Mouse (Mus musculus): ENCODE data around the gene Xlr3b. TPM values are rescaled to one million over a fixed set of nuclear protein-coding genes. Genes with fewer than 3 reads are reported as not detected.

The Xlr3b gene
- 13.7 TPM for polyA plus RNA-seq (2017; shearing (Covaris generic))

DNA sequence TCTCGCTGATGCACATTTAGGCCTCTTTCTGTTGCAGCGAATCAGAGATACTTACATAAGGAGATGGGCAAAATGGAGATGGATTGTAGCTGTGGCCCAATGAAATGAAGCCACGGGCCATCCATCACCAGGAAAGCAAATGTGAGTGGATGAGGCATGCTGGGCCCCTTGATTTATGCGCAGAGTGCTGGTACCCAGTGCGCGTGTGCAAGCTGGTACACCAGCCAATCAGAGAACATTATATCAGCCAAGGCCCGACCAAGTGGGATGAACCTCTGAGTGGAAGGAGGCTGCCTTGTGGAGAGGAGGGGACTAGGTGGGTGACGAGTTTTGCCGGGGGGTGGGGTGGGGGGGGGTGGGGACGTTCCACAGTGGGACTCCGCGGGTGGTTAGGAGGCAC lies at the start of gene Xlr3b:
Xlr3b (plus strand) TSS at position 274 of the 400 bp plus-strand sequence.

GRCm38 (mm10) chrX:73148496-73148895 lies 43.5 kb upstream of the Xlr3b start, which contains the start of gene Xlr5b:
TSS of gene Xlr5b (plus strand) at chrX:73148796.

GRCm38 (mm10) chrX:73149350-73149749 lies 42.7 kb upstream of the Xlr3b start, which contains the start of gene DXBay18:
TSS of gene DXBay18 (minus strand) at chrX:73149450.

GRCm38 (mm10) chrX:73176889-73177288 lies 15.1 kb upstream of the Xlr3b start, which contains the start of gene Spin2d:
TSS of gene Spin2d (minus strand) at chrX:73176989.

GRCm38 (mm10) chrX:73213819-73214564 lies 22.0 kb downstream of the Xlr3b start, which contains the start of gene Xlr4b:
TSS of gene Xlr4b (plus strand) at chrX:73214333.

GRCm38 (mm10) chrX:73227914-73228605 lies 36.1 kb downstream of the Xlr3b start, which contains the start of gene F8a:
TSS of gene F8a (plus strand) at chrX:73228291.

GRCm38 (mm10) chrX:73242821-73243325 lies 50.9 kb downstream of the Xlr3b start, which contains the start of gene Xlr4c:
TSS of gene Xlr4c (minus strand) at chrX:73243130.

Other genes starting within 250 kb of the Xlr3b start
- gene Zfp185, start 204.9 kb upstream of the Xlr3b start, polyA plus RNA-seq (2017; shearing (Covaris generic)) = 0.07 TPM
- not detected for gene Pnma5, start 155.1 kb upstream of the Xlr3b start, polyA plus RNA-seq (2017; shearing (Covaris generic))
- gene Pnma3, start 127.4 kb upstream of the Xlr3b start, polyA plus RNA-seq (2017; shearing (Covaris generic)) = not detected
- gene Xlr4a, start 109.7 kb upstream of the Xlr3b start, polyA plus RNA-seq (2017; shearing (Covaris generic)) = 118 TPM
- 1.1 TPM for gene Xlr3a, start 95.1 kb upstream of the Xlr3b start, polyA plus RNA-seq (2017; shearing (Covaris generic))
- 0.11 TPM for gene Gm14685, start 75.2 kb upstream of the Xlr3b start, polyA plus RNA-seq (2017; shearing (Covaris generic))
- not detected for gene Xlr5b, start 43.4 kb upstream of the Xlr3b start, polyA plus RNA-seq (2017; shearing (Covaris generic))
- gene DXBay18, start 42.8 kb upstream of the Xlr3b start, polyA plus RNA-seq (2017; shearing (Covaris generic)) = 0.20 TPM
- gene Spin2d, start 15.2 kb upstream of the Xlr3b start, polyA plus RNA-seq (2017; shearing (Covaris generic)) = not detected
- gene Xlr4b, start 22.1 kb downstream of the Xlr3b start, polyA plus RNA-seq (2017; shearing (Covaris generic)) = 160 TPM
- 2.7 TPM for gene F8a, start 36.1 kb downstream of the Xlr3b start, polyA plus RNA-seq (2017; shearing (Covaris generic))
- 113 TPM for gene Xlr4c, start 50.9 kb downstream of the Xlr3b start, polyA plus RNA-seq (2017; shearing (Covaris generic))
- not detected for gene Xlr3c, start 73.2 kb downstream of the Xlr3b start, polyA plus RNA-seq (2017; shearing (Covaris generic))
- not detected for gene Xlr5a, start 100.8 kb downstream of the Xlr3b start, polyA plus RNA-seq (2017; shearing (Covaris generic))
- gene Xlr5c, start 100.8 kb downstream of the Xlr3b start, polyA plus RNA-seq (2017; shearing (Covaris generic)) = not detected
- gene Gm45015, start 144.6 kb downstream of the Xlr3b start, polyA plus RNA-seq (2017; shearing (Covaris generic)) = not detected
- 21.8 TPM for gene Zfp275, start 150.4 kb downstream of the Xlr3b start, polyA plus RNA-seq (2017; shearing (Covaris generic))
- gene Gm18336, start 206.5 kb downstream of the Xlr3b start, polyA plus RNA-seq (2017; shearing (Covaris generic)) = not detected
- gene Zfp92, start 218.9 kb downstream of the Xlr3b start, polyA plus RNA-seq (2017; shearing (Covaris generic)) = 0.24 TPM
- not detected for gene Trex2, start 243.1 kb downstream of the Xlr3b start, polyA plus RNA-seq (2017; shearing (Covaris generic))

All from CD4-positive, CD25-positive, alpha-beta regulatory T cell, adult 9 weeks (primary cell).